Mouse (Mus musculus) layer of hippocampus, adult 6 months (tissue): ENCODE data around the gene Atg5. TPM values are rescaled to one million over a fixed set of nuclear protein-coding genes. Genes with fewer than 3 reads are reported as not detected.

Experiments
- long read RNA-seq, 2 experiments: library from polyadenylated mRNA; unstranded; transcript quantifications; one replicate each; pipeline ENCODE4 v2.0.0; 2019 to 2020
- microRNA-seq: library from miRNA; unstranded; fragments of <30 nt; microRNA quantifications from one replicate; pipeline ENCODE4 v1.2.0, GENCODE M21; 2020
- polyA plus RNA-seq: library from polyadenylated mRNA; unstranded; fragments of <200 nt; fragmentation: Nextera tagmentation; gene quantifications from 2 replicates; pipeline ENCODE4 v1.2.3, GENCODE M21; 2021

The Atg5 gene
- polyA plus RNA-seq, result 29.0 and 33.2 TPM in 2 replicates
- long read RNA-seq, experiment 1, transcript Atg5-201 (8 exons, 2,352 nt), result major isoform, 56 of 84 reads
- long read RNA-seq, experiment 1, partial matches to known transcripts, result 16 of 84 reads
- long read RNA-seq, experiment 1, other reads (novel, unspliced or antisense), result 12 of 84 reads
- long read RNA-seq, experiment 2, transcript Atg5-201 (8 exons, 2,352 nt), result major isoform, 182 of 212 reads
- long read RNA-seq, experiment 2, partial matches to known transcripts, result 1 of 212 reads
- long read RNA-seq, experiment 2, other reads (novel, unspliced or antisense), result 29 of 212 reads

DNA sequence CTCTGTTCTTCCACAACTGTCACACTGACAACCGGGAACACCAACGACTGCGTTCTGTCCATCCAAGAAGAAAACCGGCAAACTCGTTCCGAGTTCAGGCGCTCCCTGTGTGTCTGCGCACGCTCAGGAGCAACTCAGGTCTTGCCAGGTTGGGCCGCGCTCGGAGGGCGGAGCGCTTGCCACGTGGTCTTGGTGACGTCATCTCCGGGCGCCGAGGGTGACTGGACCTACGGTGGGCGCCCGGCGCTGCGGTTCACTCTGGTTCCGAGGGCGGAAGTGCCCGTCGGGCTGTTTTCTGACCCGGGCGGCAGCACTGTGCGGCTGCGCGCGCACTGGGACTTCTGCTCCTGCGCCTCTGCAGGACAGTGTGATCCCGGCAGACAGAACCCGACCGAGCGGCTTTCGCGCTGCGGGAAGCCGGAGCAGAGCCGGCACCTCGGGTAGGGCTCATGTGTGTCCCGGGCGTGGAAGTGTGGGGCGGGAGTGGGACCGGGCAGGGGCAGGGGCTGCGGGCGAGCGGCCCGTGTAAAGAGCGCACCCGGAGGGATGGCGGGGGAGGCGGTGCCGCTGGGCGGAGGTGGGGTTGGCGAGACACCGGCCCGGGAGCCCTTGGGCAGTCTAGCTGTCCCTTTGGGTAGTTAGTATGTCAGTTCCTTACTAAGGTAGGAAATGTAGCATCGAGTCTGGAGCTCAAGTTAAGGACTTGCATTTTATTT lies at the start of gene Atg5:
Gene Atg5, plus strand, starts transcription at position 214 of the 716 bp plus-strand sequence.

Small RNA genes lying within 50 kb of the gene (microRNA-seq; reads per million reads assigned to microRNA genes)
- not detected for gene Mir1929

Other genes with a start within 250 kb of the Atg5 start
- 0.10 and 0.20 TPM in 2 replicates for gene Crybg1, start 119.5 kb upstream of the Atg5 start, polyA plus RNA-seq